10 mouse cellular contexts compared by ENCODE assay signal in the genomic region with DNA sequence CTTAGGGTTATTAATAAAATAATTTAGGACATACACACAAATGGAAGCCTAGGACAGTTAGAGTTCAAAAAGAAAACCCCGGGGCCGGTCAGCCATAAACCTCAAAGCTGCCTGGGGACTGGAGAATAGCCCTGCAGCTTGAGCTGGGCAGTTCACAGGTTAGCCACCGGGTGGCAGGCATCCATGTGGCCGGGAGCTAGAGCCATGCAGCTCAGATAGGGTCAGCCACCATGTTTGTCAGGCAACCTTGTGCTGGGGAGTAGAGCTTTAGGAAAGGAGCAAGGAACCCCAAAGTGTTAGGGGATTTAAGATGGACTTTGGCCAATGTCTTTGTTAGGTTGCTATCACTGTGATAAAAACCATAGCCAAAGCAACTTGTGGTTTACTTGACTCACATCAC. TPM values are rescaled to one million over a fixed set of nuclear protein-coding genes. Genes with fewer than 3 reads are reported as not detected.
DNase-seq lines count a peak whose midpoint lies in the region; ATAC-seq and TF ChIP-seq lines count a peak whose summit lies in the region.
"Had no signal": no experiment of that assay in that cellular context is flagged by ENCODE, and none has a peak within 500 bp of the region (broad histone marks: within the 10 kb centered on the region; RNA-seq: fewer than 3 reads in every experiment).

No protein-coding gene starts in this region.

- H3K4me3 ChIP-seq in layer of hippocampus, adult 2 months: no peak overlapping the region
- H3K4me3 ChIP-seq in ES-E14 (ENCODE audit: insufficient read depth in 1 of 2, low read depth in 1 of 2, low read length in 2 of 2, poor library complexity in 1 of 2, severe bottlenecking in 1 of 2): no peak overlapping the region
- no peak overlapping the region for H3K4me3 ChIP-seq in bone marrow macrophage, adult 2 months (ENCODE audit: insufficient read depth, low read length)
- H3K4me3 ChIP-seq in lung, postnatal 0 days (ENCODE audit: low read depth, low read length): no peak overlapping the region
- H3K4me3 ChIP-seq in hindbrain, embryonic 12.5 days: no peak overlapping the region

- no peak overlapping the region for H3K4me2 ChIP-seq in lung, postnatal 0 days (replicated peaks; ENCODE audit: low read depth, low read length)
- no peak overlapping the region for H3K4me2 ChIP-seq in hindbrain, embryonic 12.5 days (replicated peaks)

- in situ Hi-C loops in ES-E14 (cut with MboI; ENCODE audit: low sequenced_read_pairs in 2 of 2, unreplicated experiment in 2 of 2): no loop called here

- TF ChIP-seq EP300 in lung, postnatal 0 days (IDR thresholded peaks at IDR 0.05): no peak

- peaks cover 2 to 3% of the 10 kb centered on the region in 2 experiments; a peak in 1 of 4 replicates for H3K4me1 ChIP-seq in ES-E14 (ENCODE audit: control insufficient read depth in 2 of 2, insufficient read depth in 2 of 2, low read length in 2 of 2, poor library complexity in 1 of 2)
- H3K4me1 ChIP-seq in bone marrow macrophage, adult 2 months (ENCODE audit: control insufficient read depth, insufficient read depth, low read length): peaks cover 16% of the 10 kb centered on the region
- H3K4me1 ChIP-seq in lung, postnatal 0 days (ENCODE audit: insufficient read depth, low read depth, low read length): peaks cover 9% of the 10 kb centered on the region; the same call in 1 of the 2 replicates
- peaks cover 22% of the 10 kb centered on the region for H3K4me1 ChIP-seq in hindbrain, embryonic 12.5 days

- TF ChIP-seq POLR2A in bone marrow macrophage, adult 2 months (IDR thresholded peaks at IDR 0.05; ENCODE audit: borderline replicate concordance, low read depth, low read length): no peak

- H3K9me3 ChIP-seq in ES-E14 (ENCODE audit: control insufficient read depth, insufficient read depth, low read depth, low read length): no peaks in the 10 kb centered on the region
- H3K9me3 ChIP-seq in lung, postnatal 0 days (ENCODE audit: low read length): no peaks in the 10 kb centered on the region
- H3K9me3 ChIP-seq in hindbrain, embryonic 12.5 days (replicated peaks): no peaks in the 10 kb centered on the region

- H3K9ac ChIP-seq in ES-E14 (ENCODE audit: insufficient read depth, low read depth, low read length, poor library complexity, severe bottlenecking): no peak overlapping the region
- H3K9ac ChIP-seq in lung, postnatal 0 days (replicated peaks; ENCODE audit: low read depth): no peak overlapping the region
- no peak overlapping the region for H3K9ac ChIP-seq in hindbrain, embryonic 12.5 days

- no peak for ATAC-seq in lung, postnatal 0 days
- ATAC-seq in hindbrain, embryonic 12.5 days (ENCODE audit: low FRiP score): no peak

- 20% methylated on average over 4 of the region's 4 CpGs for WGBS in lung, postnatal 0 days
- 25% methylated on average over 4 of the region's 4 CpGs for WGBS in hindbrain, embryonic 12.5 days

- DNase-seq in layer of hippocampus, adult 2 months (ENCODE audit: low spot score in 2 of 2): peak in 1 of 2 experiments; percentile 38
- no peak for DNase-seq in layer of hippocampus, adult 9-11 months
- DNase-seq in ES-E14 (ENCODE audit: low read depth, low spot score): peak; percentile 64
- DNase-seq in forelimb bud, embryonic 11.5 days (ENCODE audit: low read depth, low spot score): peak; percentile 40
- DNase-seq in lung, postnatal 0 days (ENCODE audit: low spot score): peak; percentile 48
- DNase-seq in spleen, adult 18-20 months: peak; percentile 49 to 69

- peaks cover 14% of the 10 kb centered on the region for H3K36me3 ChIP-seq in ES-E14 (ENCODE audit: control insufficient read depth, insufficient read depth, low read length, poor library complexity, severe bottlenecking)
- H3K36me3 ChIP-seq in lung, postnatal 0 days (ENCODE audit: insufficient read depth, low read length): no peaks in the 10 kb centered on the region
- H3K36me3 ChIP-seq in hindbrain, embryonic 12.5 days: peaks cover 7% of the 10 kb centered on the region

- no peaks in the 10 kb centered on the region for H3K27me3 ChIP-seq in lung, postnatal 0 days (replicated peaks; ENCODE audit: insufficient read depth, low read length)
- no peaks in the 10 kb centered on the region for H3K27me3 ChIP-seq in hindbrain, embryonic 12.5 days

- peak; percentile 78 for TF ChIP-seq CTCF in layer of hippocampus, adult 2 months (conservative IDR thresholded peaks at IDR 0.05)
- peak; percentile 13; the same call in 1 of the 2 replicates for TF ChIP-seq CTCF in bone marrow macrophage, adult 2 months (IDR thresholded peaks at IDR 0.05; ENCODE audit: low read depth, low read length)
- TF ChIP-seq CTCF in lung, postnatal 0 days (IDR thresholded peaks at IDR 0.05): peak; percentile 73

- H3K27ac ChIP-seq in layer of hippocampus, adult 2 months: no peak overlapping the region
- H3K27ac ChIP-seq in ES-E14 (ENCODE audit: insufficient read depth, low read depth, low read length, poor library complexity, severe bottlenecking): no peak overlapping the region
- H3K27ac ChIP-seq in bone marrow macrophage, adult 2 months (ENCODE audit: insufficient read depth, low read depth, low read length): peak overlapping the region; percentile 69; the same call in 1 of the 2 replicates
- H3K27ac ChIP-seq in lung, postnatal 0 days (ENCODE audit: low read length): no peak overlapping the region
- H3K27ac ChIP-seq in hindbrain, embryonic 12.5 days: no peak overlapping the region

TF ChIP-seq in ES-E14, 5 proteins besides CTCF, POLR2A, EP300 and RAD21:
- no peak for TF ChIP-seq MAFK (IDR thresholded peaks at IDR 0.05; ENCODE audit: insufficient read depth, low read depth, low read length)

RNA-seq across cellular contexts. Expression of gene Tbrg4, which starts 2.7 kb away (rescaled TPM):
- 10 to 100 TPM; 42.9 to 52.9 TPM for total RNA-seq in layer of hippocampus, adult 2 months (2021)
- 178 and 226 TPM in 2 replicates for total RNA-seq in ES-E14 (2012; rRNA removed)
- 15.5 and 24.1 TPM in 2 replicates for polyA plus RNA-seq in bone marrow macrophage, adult 2 months (2012; ENCODE audit: insufficient read depth, insufficient read length, missing spikeins)
- 10.8 and 10.9 TPM in 2 replicates for polyA plus RNA-seq in lung, postnatal 0 days (2015; fragmentation: Nextera tagmentation; extraction: Ambion mirVana)
- polyA plus RNA-seq in hindbrain, embryonic 12.5 days (2016; fragmentation: Nextera tagmentation; extraction: Ambion mirVana): 36.5 and 37.3 TPM in 2 replicates

RNA-seq across cellular contexts. Expression of gene Wap, which starts 9.9 kb away (rescaled TPM):
- not detected for total RNA-seq in layer of hippocampus, adult 2 months (2021)
- total RNA-seq in ES-E14 (2012; rRNA removed): not detected in 2 replicates
- not detected in 2 replicates for polyA plus RNA-seq in bone marrow macrophage, adult 2 months (2012; ENCODE audit: insufficient read depth, insufficient read length, missing spikeins)
- polyA plus RNA-seq in lung, postnatal 0 days (2015; fragmentation: Nextera tagmentation; extraction: Ambion mirVana): 27.6 TPM in 1 of 2 replicates, not detected in the other
- not detected in 2 replicates for polyA plus RNA-seq in hindbrain, embryonic 12.5 days (2016; fragmentation: Nextera tagmentation; extraction: Ambion mirVana)
- polyA plus RNA-seq: heart, embryonic 14.5 days; neural tube, embryonic 14.5 days had no signal

RNA-seq across cellular contexts. Expression of gene Nacad, which starts 22.7 kb away (rescaled TPM):
- 10 to 100 TPM; 36.9 to 37.1 TPM for total RNA-seq in layer of hippocampus, adult 2 months (2021)
- total RNA-seq in ES-E14 (2012; rRNA removed): 0.85 and 1.4 TPM in 2 replicates
- not detected in 2 replicates for polyA plus RNA-seq in bone marrow macrophage, adult 2 months (2012; ENCODE audit: insufficient read depth, insufficient read length, missing spikeins)
- 1.8 and 3.2 TPM in 2 replicates for polyA plus RNA-seq in lung, postnatal 0 days (2015; fragmentation: Nextera tagmentation; extraction: Ambion mirVana)
- 85.6 and 86.3 TPM in 2 replicates for polyA plus RNA-seq in hindbrain, embryonic 12.5 days (2016; fragmentation: Nextera tagmentation; extraction: Ambion mirVana)

RNA-seq across cellular contexts. Expression of gene Ramp3, which starts 29.8 kb away (rescaled TPM):
- total RNA-seq in layer of hippocampus, adult 2 months (2021): 1 to 10 TPM; 6.1 to 7.6 TPM
- 24.1 and 47.9 TPM in 2 replicates for total RNA-seq in ES-E14 (2012; rRNA removed)
- not detected in 2 replicates for polyA plus RNA-seq in bone marrow macrophage, adult 2 months (2012; ENCODE audit: insufficient read depth, insufficient read length, missing spikeins)
- 9.6 and 22.1 TPM in 2 replicates for polyA plus RNA-seq in lung, postnatal 0 days (2015; fragmentation: Nextera tagmentation; extraction: Ambion mirVana)
- 5.7 and 9.6 TPM in 2 replicates for polyA plus RNA-seq in hindbrain, embryonic 12.5 days (2016; fragmentation: Nextera tagmentation; extraction: Ambion mirVana)

Comparison
In these comparisons a context has a peak if more than half of its experiments do, and no peak if none do; other contexts are left out.
1. CTCF ChIP-seq: peak in every context shown above with its lines; median percentile 78 in layer of hippocampus, adult 2 months; 73 in lung, postnatal 0 days; 13 in bone marrow macrophage, adult 2 months.
2. RNA of gene Nacad, which starts 22.7 kb away (polyA plus RNA-seq): 85.6 to 86.3 TPM in hindbrain, embryonic 12.5 days; 1.8 to 3.2 TPM in lung, postnatal 0 days and not detected in bone marrow macrophage, adult 2 months; every median in the first group is over 10 times any median in the second.